Mouse (Mus musculus) liver, adult 2 months (tissue): Measurements from ENCODE around the gene Dgki. TPM values are rescaled to one million over a fixed set of nuclear protein-coding genes. Genes with fewer than 3 reads are reported as not detected.

Experiments used
- DNase-seq: peaks from one replicate; pipeline ENCODE4 v3.0.0-alpha.2; 2011; ENCODE audit warnings: low read depth, low spot score; ENCODE audit errors: extremely low read depth
- H3K27ac ChIP-seq: fragments of 200-500 bp; replicated peaks from 2 replicates; pipeline ENCODE4 v1.5.1; 2012; ENCODE audit warnings: low read depth, mild to moderate bottlenecking, control low read depth, inconsistent platforms, low read length; ENCODE audit not compliant: insufficient read depth
- H3K27me3 ChIP-seq: fragments of 200-500 bp; 2 replicates; pipeline ENCODE4 v1.6.1; 2012; ENCODE audit warnings: mild to moderate bottlenecking, moderate library complexity, low read length, inconsistent platforms; ENCODE audit not compliant: control insufficient read depth, insufficient read depth
- H3K36me3 ChIP-seq: fragments of 200-500 bp; 2 replicates; pipeline ENCODE4 v1.6.1; 2012; ENCODE audit warnings: low read length, inconsistent platforms; ENCODE audit not compliant: control insufficient read depth, insufficient read depth
- H3K4me1 ChIP-seq: fragments of 200-500 bp; 2 replicates; pipeline ENCODE4 v1.6.1; 2011; ENCODE audit warnings: low read length; ENCODE audit not compliant: control insufficient read depth, insufficient read depth
- H3K4me3 ChIP-seq: fragments of 200-500 bp; 2 replicates; pipeline ENCODE4 v1.5.1; 2011; ENCODE audit warnings: low read depth, mild to moderate bottlenecking, control low read depth, low read length, moderate library complexity; ENCODE audit not compliant: insufficient read depth
- H3K79me2 ChIP-seq: fragments of 200-500 bp; 2 replicates; pipeline ENCODE4 v1.6.1; 2012; ENCODE audit warnings: inconsistent platforms, mild to moderate bottlenecking, low read length, moderate library complexity; ENCODE audit not compliant: control insufficient read depth, insufficient read depth
- H3K9ac ChIP-seq: fragments of 200-500 bp; 2 replicates; pipeline ENCODE4 v1.6.1; 2012; ENCODE audit warnings: low read depth, mild to moderate bottlenecking, control low read depth, inconsistent platforms, low read length
- CTCF ChIP-seq: fragments of 200-500 bp; IDR thresholded peaks from 2 replicates; pipeline ENCODE4 v1.5.1; 2011; ENCODE audit warnings: low read depth, low read length, control low read depth
- POLR2A ChIP-seq: fragments of 200-500 bp; IDR thresholded peaks from 2 replicates; pipeline ENCODE4 v1.6.1; 2011; ENCODE audit warnings: low read length, control low read depth; ENCODE audit not compliant: insufficient read depth; ENCODE audit errors: extremely low read depth
- WGBS: fragments of 180-500 bp; shearing (Covaris S2); methylation state at CpG from one replicate; pipeline ENCODE4 v1.1.7; 2018; 5-methylcytosine and 5-hydroxymethylcytosine counted together
- polyA plus RNA-seq: library from polyadenylated mRNA; depleted of rRNA; stranded (reverse); fragments of >200 nt; gene quantifications from 2 replicates; pipeline ENCODE4 v1.2.3, GENCODE M21; 2012
- total RNA-seq: library from RNA; depleted of rRNA; stranded (reverse); fragments of >200 nt; gene quantifications from 2 replicates; pipeline ENCODE4 v1.2.3, GENCODE M21; 2014

The Dgki gene
- total and polyA plus RNA-seq, 2 experiments: 0.09 TPM; not detected in 1

GRCm38 (mm10) chr6:37063266-37063665, 236.7 kb downstream of the Dgki start:
- Histone ChIP-seq H3K27me3 (no peaks in the 10 kb centered on the region), H3K9ac (no peak overlapping the region), H3K79me2 (no peaks in the 10 kb centered on the region), H3K4me3 (no peak overlapping the region), H3K27ac (no peak overlapping the region), H3K36me3 (no peaks in the 10 kb centered on the region), H3K4me1 (no peaks in the 10 kb centered on the region)
- WGBS: 89% methylated on average over 7 of the region's 7 CpGs
- no peak for DNase-seq
- TF ChIP-seq POLR2A: no peak
- no peak for TF ChIP-seq CTCF

GRCm38 (mm10) chr6:37060114-37060513, 239.9 kb downstream of the Dgki start:
- no peak overlapping the region for H3K27ac ChIP-seq
- H3K36me3 ChIP-seq: no peaks in the 10 kb centered on the region
- H3K4me3 ChIP-seq: no peak overlapping the region
- H3K4me1 ChIP-seq: no peaks in the 10 kb centered on the region
- 86% methylated on average over 3 of the region's 3 CpGs for WGBS
- H3K79me2 ChIP-seq: no peaks in the 10 kb centered on the region
- no peak for DNase-seq
- no peaks in the 10 kb centered on the region for H3K27me3 ChIP-seq
- TF ChIP-seq POLR2A: no peak
- TF ChIP-seq CTCF: no peak
- no peak overlapping the region for H3K9ac ChIP-seq

- no peak overlapping the region for H3K9ac ChIP-seq
- no peaks in the 10 kb centered on the region for H3K79me2 ChIP-seq
- no peak for TF ChIP-seq CTCF
- no peak for TF ChIP-seq POLR2A
- no peak overlapping the region for H3K4me3 ChIP-seq
- no peaks in the 10 kb centered on the region for H3K36me3 ChIP-seq
- H3K27me3 ChIP-seq: no peaks in the 10 kb centered on the region
- no peak overlapping the region for H3K27ac ChIP-seq
- no peak for DNase-seq
- H3K4me1 ChIP-seq: no peaks in the 10 kb centered on the region
- WGBS: 90% methylated on average over 9 of the region's 9 CpGs
Measured at GRCm38 (mm10) chr6:37057957-37058356, 242.0 kb downstream of the Dgki start.

- DNase-seq: no peak
- H3K79me2 ChIP-seq: no peaks in the 10 kb centered on the region
- 95% methylated on average over 7 of the region's 7 CpGs for WGBS
Measured at GRCm38 (mm10) chr6:37057536-37057935, 242.4 kb downstream of the Dgki start.

GRCm38 (mm10) chr6:37055634-37056033, 244.3 kb downstream of the Dgki start:
- no peak overlapping the region for H3K4me3 ChIP-seq
- TF ChIP-seq POLR2A: no peak
- no peak for TF ChIP-seq CTCF
- no peaks in the 10 kb centered on the region for H3K4me1 ChIP-seq
- H3K27ac ChIP-seq: no peak overlapping the region
- no peaks in the 10 kb centered on the region for H3K79me2 ChIP-seq
- 89% methylated on average over 3 of the region's 3 CpGs for WGBS
- H3K27me3 ChIP-seq: no peaks in the 10 kb centered on the region
- H3K9ac ChIP-seq: no peak overlapping the region
- no peaks in the 10 kb centered on the region for H3K36me3 ChIP-seq
- DNase-seq: no peak

More at GRCm38 (mm10) chr6:37057536-37057935, 242.4 kb downstream of the Dgki start:
- TF ChIP-seq POLR2A (no peak), CTCF (no peak)
- Histone ChIP-seq H3K4me1 (no peaks in the 10 kb centered on the region), H3K27me3 (no peaks in the 10 kb centered on the region), H3K9ac (no peak overlapping the region), H3K36me3 (no peaks in the 10 kb centered on the region), H3K4me3 (no peak overlapping the region), H3K27ac (no peak overlapping the region)

- no peaks in the 10 kb centered on the region for H3K4me1 ChIP-seq
- no peaks in the 10 kb centered on the region for H3K27me3 ChIP-seq
- H3K9ac ChIP-seq: no peak overlapping the region
- no peaks in the 10 kb centered on the region for H3K79me2 ChIP-seq
- H3K27ac ChIP-seq: no peak overlapping the region
- H3K4me3 ChIP-seq: no peak overlapping the region
- no peak for DNase-seq
- TF ChIP-seq POLR2A (no peak), CTCF (no peak)
- H3K36me3 ChIP-seq: no peaks in the 10 kb centered on the region
- 77% methylated on average over 5 of the region's 5 CpGs for WGBS
Measured at GRCm38 (mm10) chr6:37055128-37055527, 244.9 kb downstream of the Dgki start.
